ENCODE assay signal across 14 mouse cellular contexts in the genomic region with DNA sequence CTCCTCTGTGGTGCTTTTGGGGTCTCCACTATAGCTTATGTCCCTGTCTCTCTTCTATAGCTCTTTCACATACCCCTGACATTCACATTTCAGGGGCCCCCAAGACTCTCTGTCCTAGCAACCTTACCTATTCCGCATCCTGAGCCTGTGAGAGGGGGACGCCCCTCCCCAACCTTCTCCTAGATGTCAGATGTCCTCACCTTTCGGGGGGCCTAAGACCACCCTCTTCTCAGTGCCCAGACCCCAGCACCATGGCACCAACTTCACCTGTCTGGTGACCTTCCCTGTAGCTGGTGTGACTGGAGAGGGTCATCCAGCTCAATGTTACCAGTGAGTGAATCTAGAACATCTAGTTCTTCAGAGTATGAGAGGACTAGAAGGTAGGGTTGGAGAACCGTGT.
"Had no signal": no experiment of that assay in that cellular context is flagged by ENCODE, and none has a peak within 500 bp of the region (broad histone marks: within the 10 kb centered on the region; RNA-seq: fewer than 3 reads in every experiment).

No protein-coding gene starts in this region.

- DNase-seq: liver, postnatal 0 days; lung, adult 2 months; lung, postnatal 14 days; lung, postnatal 36 days; right cerebral cortex, postnatal 14 days; thymus, adult 18-20 months; thymus, postnatal 14 days; thymus, postnatal 36 days had no signal

- H3K4me1 ChIP-seq: lung, embryonic 15.5 days; midbrain, embryonic 13.5 days; midbrain, embryonic 15.5 days; neural tube, embryonic 12.5 days had no signal

- H3K9me3 ChIP-seq: lung, embryonic 15.5 days; megakaryocyte, embryonic 14.5 days; midbrain, embryonic 13.5 days; midbrain, embryonic 15.5 days; neural tube, embryonic 12.5 days had no signal

- H3K36me3 ChIP-seq: lung, embryonic 15.5 days; midbrain, embryonic 13.5 days; midbrain, embryonic 15.5 days; neural tube, embryonic 12.5 days had no signal

- H3K4me3 ChIP-seq: lung, embryonic 15.5 days; megakaryocyte, embryonic 14.5 days; midbrain, embryonic 13.5 days; midbrain, embryonic 15.5 days; neural tube, embryonic 12.5 days had no signal

- H3K27ac ChIP-seq: lung, embryonic 15.5 days; macrophage; midbrain, embryonic 13.5 days; midbrain, embryonic 15.5 days; neural tube, embryonic 12.5 days had no signal

- H3K9ac ChIP-seq: liver, postnatal 0 days; lung, embryonic 15.5 days; midbrain, embryonic 13.5 days; midbrain, embryonic 15.5 days; neural tube, embryonic 12.5 days had no signal

- H3K27me3 ChIP-seq: lung, embryonic 15.5 days; megakaryocyte, embryonic 14.5 days; midbrain, embryonic 13.5 days; midbrain, embryonic 15.5 days; neural tube, embryonic 12.5 days had no signal
